Mouse (Mus musculus): ENCODE data around the gene S1pr2. TPM values are rescaled to one million over a fixed set of nuclear protein-coding genes. Genes with fewer than 3 reads are reported as not detected.

S1pr2 gene
- total and polyA plus RNA-seq, 3 experiments = 6.4 to 27.4 TPM; not detected in 1

- DNase-seq (ENCODE audit: low read depth, low spot score) = no peak
- Histone ChIP-seq H3K36me3 (ENCODE audit: control insufficient read depth in 1 of 2, insufficient read depth in 2 of 2, low read length in 2 of 2) (peaks cover 22 to 27% of the 10 kb centered on the region in 2 experiments), H3K9ac (ENCODE audit: control insufficient read depth, low read depth, low read length, poor library complexity, severe bottlenecking) (peak overlapping the region; percentile 90), H3K4me1 (ENCODE audit: control insufficient read depth in 1 of 2, insufficient read depth in 2 of 2, low read length in 2 of 2) (peaks cover 6 to 27% of the 10 kb centered on the region in 2 experiments), H3K27me3 (ENCODE audit: control insufficient read depth in 1 of 2, insufficient read depth in 2 of 2, low read length in 2 of 2) (no peaks in the 10 kb centered on the region), H3K79me2 (ENCODE audit: control insufficient read depth, insufficient read depth, low read length, poor library complexity) (peaks cover 56% of the 10 kb centered on the region), H3K4me3 (ENCODE audit: control insufficient read depth in 1 of 2, insufficient read depth in 1 of 2, low read depth in 2 of 2, low read length in 2 of 2) (peak overlapping the region; percentile 49 to 74), H3K27ac (ENCODE audit: control insufficient read depth, low read depth, low read length) (peak overlapping the region; percentile 89), H3K9me3 (replicated peaks; ENCODE audit: insufficient read depth, low read length) (no peaks in the 10 kb centered on the region)
- TF ChIP-seq UBTF (IDR thresholded peaks at IDR 0.05; ENCODE audit: borderline replicate concordance, insufficient read depth, low read depth, low read length) = 0 out of 2 replicates have a peak, but pooled peaks have one; percentile 32
- peak; percentile 0; the same call in 1 of the 2 replicates for TF ChIP-seq TBP (IDR thresholded peaks at IDR 0.05; ENCODE audit: low read depth, low read length)
- no peak for TF ChIP-seq HCFC1 (IDR thresholded peaks at IDR 0.05; ENCODE audit: low read depth, low read length)
These were observed 24.5 kb downstream of the S1pr2 start for GRCm38 (mm10) chr9:20951966-20952519.

GRCm38 (mm10) chr9:20951441-20951840, 25.1 kb downstream of the S1pr2 start:
- Histone ChIP-seq H3K4me1 (ENCODE audit: control insufficient read depth in 1 of 2, insufficient read depth in 2 of 2, low read length in 2 of 2) (peaks cover 6 to 27% of the 10 kb centered on the region in 2 experiments), H3K79me2 (ENCODE audit: control insufficient read depth, insufficient read depth, low read length, poor library complexity) (peaks cover 62% of the 10 kb centered on the region), H3K27ac (ENCODE audit: control insufficient read depth, low read depth, low read length) (peak overlapping the region; percentile 89), H3K27me3 (ENCODE audit: control insufficient read depth in 1 of 2, insufficient read depth in 2 of 2, low read length in 2 of 2) (no peaks in the 10 kb centered on the region), H3K9me3 (replicated peaks; ENCODE audit: insufficient read depth, low read length) (no peaks in the 10 kb centered on the region), H3K4me3 (ENCODE audit: control insufficient read depth in 1 of 2, insufficient read depth in 1 of 2, low read depth in 2 of 2, low read length in 2 of 2) (peak overlapping the region; percentile 49 to 74), H3K9ac (ENCODE audit: control insufficient read depth, low read depth, low read length, poor library complexity, severe bottlenecking) (peak overlapping the region; percentile 90), H3K36me3 (ENCODE audit: control insufficient read depth in 1 of 2, insufficient read depth in 2 of 2, low read length in 2 of 2) (peaks cover 27 to 28% of the 10 kb centered on the region in 2 experiments)
- no peak for TF ChIP-seq ZC3H11A (IDR thresholded peaks at IDR 0.05; ENCODE audit: low read depth, low read length)
- TF ChIP-seq POLR2AphosphoS2 (IDR thresholded peaks at IDR 0.05; ENCODE audit: low read length) = no peak
- no peak for TF ChIP-seq CHD2 (IDR thresholded peaks at IDR 0.05; ENCODE audit: low read length)
- peak; percentile 78 for DNase-seq (ENCODE audit: low read depth, low spot score)

GRCm38 (mm10) chr9:20950419-20950818, 26.2 kb downstream of the S1pr2 start:
- Histone ChIP-seq H3K9ac (ENCODE audit: control insufficient read depth, low read depth, low read length, poor library complexity, severe bottlenecking) (peak overlapping the region; percentile 90), H3K4me3 (ENCODE audit: control insufficient read depth in 1 of 2, insufficient read depth in 1 of 2, low read depth in 2 of 2, low read length in 2 of 2) (peak overlapping the region in 1 of 2 experiments; percentile 49; a peak in 3 of 4 replicates), H3K9me3 (replicated peaks; ENCODE audit: insufficient read depth, low read length) (no peaks in the 10 kb centered on the region), H3K79me2 (ENCODE audit: control insufficient read depth, insufficient read depth, low read length, poor library complexity) (peaks cover 72% of the 10 kb centered on the region), H3K4me1 (ENCODE audit: control insufficient read depth in 1 of 2, insufficient read depth in 2 of 2, low read length in 2 of 2) (peaks cover 6 to 27% of the 10 kb centered on the region in 2 experiments), H3K27me3 (ENCODE audit: control insufficient read depth in 1 of 2, insufficient read depth in 2 of 2, low read length in 2 of 2) (no peaks in the 10 kb centered on the region), H3K27ac (ENCODE audit: control insufficient read depth, low read depth, low read length) (no peak overlapping the region), H3K36me3 (ENCODE audit: control insufficient read depth in 1 of 2, insufficient read depth in 2 of 2, low read length in 2 of 2) (peaks cover 27 to 38% of the 10 kb centered on the region in 2 experiments)
- no peak for TF ChIP-seq UBTF (IDR thresholded peaks at IDR 0.05; ENCODE audit: borderline replicate concordance, insufficient read depth, low read depth, low read length)
- TF ChIP-seq MAFK (IDR thresholded peaks at IDR 0.05; ENCODE audit: borderline replicate concordance, low read depth, low read length) = no peak
- no peak for TF ChIP-seq TCF12 (IDR thresholded peaks at IDR 0.05; ENCODE audit: low read depth, low read length)
- TF ChIP-seq TAL1 (IDR thresholded peaks at IDR 0.05; ENCODE audit: low read length) = peak; percentile 38; the same call in 1 of the 2 replicates
- TF ChIP-seq GATA1 (IDR thresholded peaks at IDR 0.05; ENCODE audit: low read depth, low read length) = peak; percentile 62; the same call in 1 of the 2 replicates
- TF ChIP-seq SIN3A (IDR thresholded peaks at IDR 0.05; ENCODE audit: low read length) = no peak
- TF ChIP-seq NELFE (IDR thresholded peaks at IDR 0.05; ENCODE audit: low read depth, low read length) = no peak
- peak; percentile 58 for DNase-seq (ENCODE audit: low read depth, low spot score)

All from MEL (cell line).